Mouse (Mus musculus): ENCODE data around the gene 2010111I01Rik.

DNA sequence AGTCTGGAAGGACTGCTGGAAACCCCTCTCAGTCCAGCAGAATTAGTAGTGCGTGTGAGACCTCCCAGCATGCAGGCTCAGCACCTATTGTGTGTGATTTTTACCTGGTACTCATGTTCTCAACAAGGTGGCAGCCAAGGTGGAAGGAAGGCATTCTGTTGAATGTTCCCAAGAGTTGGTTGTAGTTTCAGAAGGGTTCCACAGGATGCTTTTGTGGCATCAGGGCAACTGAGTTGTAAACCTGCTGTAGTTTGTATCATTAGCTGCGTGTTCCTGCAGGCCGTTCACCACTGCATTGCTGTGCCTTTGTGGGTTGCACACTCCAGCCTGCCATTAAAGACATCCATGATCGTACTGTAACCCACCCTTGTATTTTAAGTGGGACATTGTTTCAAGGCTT, 294.0 kb downstream of the 2010111I01Rik start:
- TF ChIP-seq POLR2A (IDR thresholded peaks at IDR 0.05; ENCODE audit: insufficient read length, low read depth), result no peak
- no peak for TF ChIP-seq MYOG (IDR thresholded peaks at IDR 0.05; ENCODE audit: control insufficient read depth in 1 of 3, insufficient read depth in 1 of 3, insufficient read length in 2 of 3, low read depth in 2 of 3)
- no peak for TF ChIP-seq USF1 (IDR thresholded peaks at IDR 0.05; ENCODE audit: low read depth)
- TF ChIP-seq POLR2AphosphoS2 (IDR thresholded peaks at IDR 0.05; ENCODE audit: insufficient read length, low read depth), result no peak
- no peak for TF ChIP-seq MAX (IDR thresholded peaks at IDR 0.05; ENCODE audit: low read depth)
- TF ChIP-seq MYOD1 (IDR thresholded peaks at IDR 0.05; ENCODE audit: control insufficient read depth in 1 of 3, insufficient read length in 2 of 3, low read depth in 2 of 3), result no peak
- no peak for TF ChIP-seq CEBPB (IDR thresholded peaks at IDR 0.05; ENCODE audit: insufficient read depth, poor library complexity, severe bottlenecking)
- TF ChIP-seq REST (IDR thresholded peaks at IDR 0.05; ENCODE audit: insufficient read depth, insufficient read length), result no peak
- no peak for TF ChIP-seq SRF (IDR thresholded peaks at IDR 0.05; ENCODE audit: control insufficient read depth, insufficient read length, low read depth)
- TF ChIP-seq TCF12 (IDR thresholded peaks at IDR 0.05; ENCODE audit: insufficient read depth, poor library complexity, severe bottlenecking), result no peak
- no peak for TF ChIP-seq E2F4 (IDR thresholded peaks at IDR 0.05; ENCODE audit: insufficient read depth)
- TF ChIP-seq TCF3 (IDR thresholded peaks at IDR 0.05; ENCODE audit: insufficient read length, low read depth), result no peak
